Mouse (Mus musculus): ENCODE results near the gene Rnf208. TPM values are rescaled to one million over a fixed set of nuclear protein-coding genes. Genes with fewer than 3 reads are reported as not detected.

Gene Rnf208
- total RNA-seq (2021), result under 1 TPM; 0.50 to 0.74 TPM
- long read RNA-seq, experiment 1, result 0 reads
- long read RNA-seq, experiment 2, result 0 reads

GRCm38 (mm10) chr2:25242101-25242506 lies at the start of gene Rnf208, which contains the start of gene Cysrt1:
Rnf208 (plus strand) TSS chr2:25242255.
Cysrt1 (minus strand) TSS chr2:25242452.
- no peak for DNase-seq (ENCODE audit: low spot score)

GRCm38 (mm10) chr2:25193330-25193770 lies 48.7 kb upstream of the Rnf208 start:
- DNase-seq (ENCODE audit: low spot score), result peak; percentile 86

DNA sequence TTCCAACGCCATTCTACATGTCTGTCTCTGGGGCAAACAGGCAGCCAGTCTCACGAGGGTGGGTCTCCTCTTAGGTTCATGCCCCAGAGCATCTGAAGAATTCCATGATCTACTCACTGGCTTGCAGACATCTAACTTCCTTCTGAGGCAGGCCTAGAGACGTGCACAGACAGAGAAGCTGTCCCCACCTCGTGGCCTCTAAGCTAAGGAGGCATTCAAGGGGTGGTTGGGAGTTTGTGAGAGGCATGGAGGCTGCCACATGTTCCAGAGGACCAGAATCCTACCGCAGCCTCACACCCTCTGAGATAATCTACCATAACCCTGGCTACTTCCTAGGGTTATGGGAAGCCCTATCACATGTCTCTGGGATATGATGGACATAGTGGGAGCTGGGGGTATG lies 48.0 kb upstream of the Rnf208 start:
- DNase-seq (ENCODE audit: low spot score), result no peak

GRCm38 (mm10) chr2:25194486-25195171 lies 47.4 kb upstream of the Rnf208 start:
- DNase-seq (ENCODE audit: low spot score), result no peak

DNA sequence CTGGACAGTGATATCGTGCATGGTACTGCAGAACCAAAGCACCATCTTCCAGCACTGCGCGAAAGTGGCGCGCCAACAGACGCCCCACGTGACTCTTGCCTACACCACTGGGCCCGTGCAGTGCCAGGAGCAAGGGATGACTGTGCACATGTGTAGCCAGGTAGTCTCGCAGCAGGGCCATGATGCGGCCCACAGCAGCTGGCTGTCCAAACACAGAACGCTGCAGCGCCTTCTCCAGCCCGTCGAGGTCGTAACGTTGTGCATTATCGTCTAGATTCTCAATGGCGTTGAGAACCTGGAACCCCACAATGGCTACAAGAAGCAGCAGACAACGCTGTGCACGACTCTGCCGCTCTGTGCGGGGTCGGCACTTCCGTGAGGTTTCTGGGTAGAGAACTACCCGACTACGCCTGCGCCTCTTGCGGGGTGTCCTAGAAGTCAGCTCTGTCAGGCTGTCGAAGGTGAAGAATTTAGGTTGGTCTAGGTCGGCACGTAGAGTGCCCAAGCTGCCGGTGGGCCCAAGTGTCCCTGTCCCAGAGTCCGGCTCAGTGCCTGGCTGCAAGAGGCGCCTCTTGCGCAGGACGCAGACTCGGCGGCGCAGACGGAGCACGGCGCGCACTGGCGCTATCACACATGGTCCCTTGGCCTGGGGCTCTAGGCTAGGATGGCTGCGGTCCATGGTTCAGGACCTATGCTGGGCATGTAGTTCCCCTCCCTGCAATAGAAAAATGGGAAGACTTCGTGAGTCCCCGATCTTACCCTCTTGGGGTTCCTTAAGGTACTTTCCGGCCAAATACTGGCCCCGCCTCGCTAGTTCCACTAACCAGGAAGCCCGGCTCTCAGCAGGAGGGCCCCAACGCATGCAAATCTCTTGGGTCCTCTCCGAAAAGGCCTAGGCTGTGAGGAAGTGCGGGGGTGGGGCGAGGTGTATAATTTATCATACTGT lies 46.6 kb upstream of the Rnf208 start:
- peak; percentile 55 for DNase-seq (ENCODE audit: low spot score)

DNA sequence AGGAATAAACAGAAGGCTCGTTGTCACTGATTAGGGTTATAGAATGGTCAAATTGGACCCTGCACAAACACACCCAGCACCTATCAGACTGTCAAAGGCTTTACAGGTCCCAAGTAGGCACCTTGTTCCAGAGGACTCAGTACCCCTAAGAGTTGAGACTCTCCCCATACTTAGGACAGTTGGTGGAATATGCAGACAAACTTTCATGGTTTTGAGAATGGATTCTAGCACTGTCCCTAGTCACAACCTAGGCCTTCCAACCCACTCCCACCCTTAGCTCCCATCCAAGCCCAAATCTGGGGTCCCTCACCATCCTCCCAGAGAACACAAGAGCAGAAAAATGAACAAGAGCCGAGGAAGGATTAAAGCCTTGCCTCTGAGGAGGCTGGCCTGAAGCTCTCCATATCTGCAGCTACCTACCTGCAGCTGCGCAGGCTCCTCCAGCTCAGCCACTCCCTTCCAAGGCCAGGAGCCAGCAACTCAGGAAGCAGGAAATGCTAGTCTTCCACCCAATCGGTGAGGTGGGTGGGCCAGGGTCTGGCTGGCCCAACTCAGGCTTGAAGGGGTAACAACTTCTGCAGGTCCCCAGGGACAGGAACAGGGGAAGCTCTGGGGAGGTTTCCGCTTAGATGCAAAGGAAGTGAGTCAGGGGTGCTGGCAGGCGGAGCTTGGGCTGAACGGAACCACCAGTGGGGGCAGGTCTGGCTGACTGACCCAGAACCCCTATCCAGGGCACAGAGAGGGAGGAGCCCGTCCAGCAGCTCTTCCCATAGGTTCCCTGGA lies 45.7 kb upstream of the Rnf208 start, which contains the start of gene Tor4a:
Tor4a (minus strand) TSS at position 715 of the 783 bp plus-strand sequence.
- DNase-seq (ENCODE audit: low spot score), result peak; percentile 73

GRCm38 (mm10) chr2:25197191-25197590 lies 44.9 kb upstream of the Rnf208 start:
- DNase-seq (ENCODE audit: low spot score), result no peak

DNA sequence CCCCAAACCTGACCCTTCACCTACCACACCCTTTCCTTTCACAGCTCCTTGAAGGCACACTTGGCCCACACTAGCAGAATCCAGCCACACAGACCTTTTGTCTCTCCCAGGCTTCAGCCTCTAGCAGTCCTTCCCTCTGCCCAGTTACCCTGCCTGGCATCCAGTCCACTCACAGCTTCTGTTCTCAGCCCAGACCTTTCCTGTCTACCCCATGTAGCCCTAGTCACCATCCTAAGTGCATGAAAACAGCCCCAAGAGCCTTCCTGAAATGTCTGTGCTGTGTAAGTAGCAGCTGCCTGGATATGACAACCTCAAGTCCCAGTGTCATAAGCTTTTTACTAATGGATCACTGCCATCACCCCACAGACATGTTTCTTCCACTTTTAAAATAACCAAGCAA lies 44.1 kb upstream of the Rnf208 start:
- no peak for DNase-seq (ENCODE audit: low spot score)

GRCm38 (mm10) chr2:25200631-25201030 lies 41.4 kb upstream of the Rnf208 start:
- DNase-seq (ENCODE audit: low spot score), result no peak

- no peak for DNase-seq (ENCODE audit: low spot score)
These were observed 38.3 kb upstream of the Rnf208 start for GRCm38 (mm10) chr2:25203631-25204214.

- no peak for DNase-seq (ENCODE audit: low spot score)
These were observed 34.5 kb upstream of the Rnf208 start for GRCm38 (mm10) chr2:25207593-25207992.

- DNase-seq (ENCODE audit: low spot score), result no peak
These were observed 31.4 kb upstream of the Rnf208 start for GRCm38 (mm10) chr2:25210686-25211085.

- peak; percentile 89 for DNase-seq (ENCODE audit: low spot score)
These were observed 30.9 kb upstream of the Rnf208 start, which contains the start of gene Nelfb for GRCm38 (mm10) chr2:25211121-25211670. Nelfb (minus strand) TSS chr2:25211489.

DNA sequence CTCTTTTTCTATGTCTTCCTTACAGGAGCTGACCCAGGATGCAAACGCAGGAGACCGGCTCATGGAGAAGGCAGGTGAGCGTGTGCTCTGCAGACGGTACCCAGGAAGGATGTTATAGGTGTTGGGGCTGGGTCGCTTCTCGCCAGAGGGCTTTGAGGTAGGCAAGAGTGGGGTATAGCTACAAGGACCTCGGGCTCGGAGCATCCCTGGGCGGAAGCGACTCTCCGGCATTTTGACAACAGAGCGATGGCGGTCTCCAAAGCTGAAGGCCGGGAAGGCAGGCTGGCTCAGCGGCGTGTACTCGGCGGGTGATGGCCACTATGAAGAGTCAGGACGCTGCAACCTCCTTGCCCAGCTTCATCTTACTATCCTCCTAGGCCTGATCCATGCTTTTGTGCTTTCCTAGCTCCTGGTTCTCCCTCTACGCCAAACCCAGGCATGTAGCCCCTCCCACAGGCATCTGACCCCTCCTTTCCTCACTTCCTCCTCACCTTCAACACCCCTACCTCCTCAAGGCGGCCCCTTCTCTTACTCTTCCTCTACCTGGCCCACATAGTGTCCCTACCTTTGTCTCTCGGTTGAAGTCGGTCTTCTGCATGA lies 28.7 kb upstream of the Rnf208 start:
- DNase-seq (ENCODE audit: low spot score), result no peak

DNA sequence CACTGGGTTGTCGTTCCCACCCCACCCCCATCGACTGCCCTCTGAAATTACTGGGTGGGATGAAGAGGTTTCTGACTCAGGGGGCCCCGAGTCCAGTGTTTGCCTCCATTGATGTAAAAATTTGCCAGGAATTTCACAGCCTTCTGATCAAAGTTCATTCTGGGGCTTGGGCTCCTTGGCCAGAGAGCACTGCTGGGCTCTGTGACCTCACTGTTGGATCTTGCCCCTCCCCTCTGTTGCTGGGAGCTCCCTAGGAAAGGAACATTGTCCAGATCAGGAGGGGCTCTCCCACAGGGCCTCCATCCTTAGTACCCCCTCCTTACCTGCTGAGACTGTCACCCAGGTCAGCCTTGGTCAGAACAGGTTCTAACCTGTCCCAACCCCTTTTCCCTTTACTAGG lies 27.6 kb upstream of the Rnf208 start, which contains the start of gene Stpg3:
Stpg3 (minus strand) TSS at position 194 of the 400 bp plus-strand sequence.
- DNase-seq (ENCODE audit: low spot score), result no peak

DNA sequence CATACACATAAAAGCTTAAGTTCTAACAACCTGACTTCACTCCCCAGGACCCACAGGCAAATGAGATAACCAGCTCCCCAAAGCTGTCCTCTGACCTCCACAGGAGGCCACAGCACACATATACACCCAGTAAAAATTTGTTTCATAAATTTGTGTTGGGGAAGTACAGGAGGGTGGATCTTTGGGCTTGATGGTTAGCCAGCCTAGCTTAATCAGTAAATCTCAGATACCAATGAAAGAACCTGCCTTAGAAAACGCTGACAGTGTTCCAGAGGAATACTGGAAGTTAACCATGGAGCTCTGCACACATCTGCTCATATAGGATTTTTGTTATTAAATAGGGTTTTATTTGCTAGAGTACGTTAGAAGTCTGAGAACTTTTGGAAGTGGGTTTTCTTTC lies 24.4 kb upstream of the Rnf208 start:
- DNase-seq (ENCODE audit: low spot score), result no peak

GRCm38 (mm10) chr2:25218445-25218844 lies 23.6 kb upstream of the Rnf208 start, which contains the start of gene Fam166a:
Fam166a (plus strand) TSS chr2:25218745.
- no peak for DNase-seq (ENCODE audit: low spot score)

DNA sequence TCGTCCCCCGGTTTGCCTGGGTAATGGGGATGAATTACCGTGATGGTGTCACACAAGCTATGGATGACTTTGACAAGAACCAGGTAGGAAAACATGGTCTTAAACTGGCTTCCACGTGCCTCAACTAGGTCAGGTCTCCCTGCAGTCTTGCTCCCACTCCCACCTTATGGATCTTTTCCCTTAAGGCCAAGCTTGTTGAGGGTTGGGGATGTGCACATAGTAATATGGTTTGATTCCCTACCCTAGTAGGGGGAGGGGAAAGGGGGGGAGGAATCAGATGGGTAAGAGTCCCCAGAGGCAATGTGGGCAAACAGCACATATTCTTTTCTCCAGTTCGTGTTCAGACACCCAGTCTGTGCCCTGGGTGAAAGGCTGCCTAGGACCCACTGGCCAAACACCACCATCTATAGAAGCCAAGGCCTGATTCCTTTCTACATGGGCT lies 20.7 kb upstream of the Rnf208 start:
- DNase-seq (ENCODE audit: low spot score), result no peak

- DNase-seq (ENCODE audit: low spot score), result peak; percentile 87
These were observed 18.2 kb upstream of the Rnf208 start for GRCm38 (mm10) chr2:25223681-25224491.

Measured in gastrocnemius, adult 18-20 months (tissue).